Mouse (Mus musculus): ENCODE data around the gene Mef2b.
"Not testable (repeated sequence)": the region's sequence is repeated elsewhere in the genome, so short reads cannot be mapped to it uniquely, and the experiment has no call there.

The Mef2b gene

DNA sequence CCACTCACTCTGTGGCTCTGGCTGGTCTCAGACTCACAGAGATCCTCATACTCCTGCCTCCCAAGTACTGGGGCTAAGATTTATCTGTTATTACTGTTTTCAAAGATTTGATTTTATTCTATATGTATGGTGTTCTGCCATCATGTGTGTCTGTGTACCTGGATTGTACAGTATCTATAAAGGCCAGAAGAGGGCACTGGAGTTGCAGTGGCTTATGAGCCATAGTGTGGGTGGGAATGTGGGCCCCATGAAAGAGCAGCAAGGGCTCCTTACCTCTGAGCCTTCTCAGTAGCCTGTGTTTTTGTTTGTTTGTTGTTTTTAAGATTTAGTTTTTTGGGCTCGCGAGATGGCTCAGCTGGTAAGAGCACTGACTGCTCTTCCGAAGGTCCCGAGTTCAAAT, 39.6 kb downstream of the Mef2b start:
- in situ Hi-C loops (cut with MboI, MseI) = no loop called here

GRCm38 (mm10) chr8:70181212-70181902, 41.8 kb downstream of the Mef2b start:
- in situ Hi-C loops (cut with MboI, MseI) = no loop called here

GRCm38 (mm10) chr8:70181903-70182252, 42.4 kb downstream of the Mef2b start:
- in situ Hi-C loops (cut with MboI, MseI) = no loop called here

DNA sequence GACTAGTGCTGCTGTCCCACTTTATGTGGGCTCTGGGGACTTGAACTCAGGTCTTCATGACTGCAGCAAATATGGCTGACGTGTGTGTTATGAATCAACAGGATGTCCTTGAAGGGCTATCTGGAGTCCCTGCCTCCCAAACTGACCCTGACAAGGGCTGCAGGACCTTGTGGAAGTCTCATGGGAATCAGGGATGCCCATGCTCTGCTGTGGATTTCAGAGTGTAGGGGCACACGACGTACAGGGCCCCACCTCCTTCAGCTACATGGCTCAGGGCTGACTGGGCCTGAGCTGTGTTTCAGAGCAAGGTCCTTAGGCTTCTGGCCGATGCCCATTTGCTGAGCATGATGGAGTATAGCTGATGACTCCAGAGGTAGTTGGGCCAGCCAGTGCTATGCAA, 43.7 kb downstream of the Mef2b start:
- in situ Hi-C loops (cut with MboI, MseI) = no loop called here

DNA sequence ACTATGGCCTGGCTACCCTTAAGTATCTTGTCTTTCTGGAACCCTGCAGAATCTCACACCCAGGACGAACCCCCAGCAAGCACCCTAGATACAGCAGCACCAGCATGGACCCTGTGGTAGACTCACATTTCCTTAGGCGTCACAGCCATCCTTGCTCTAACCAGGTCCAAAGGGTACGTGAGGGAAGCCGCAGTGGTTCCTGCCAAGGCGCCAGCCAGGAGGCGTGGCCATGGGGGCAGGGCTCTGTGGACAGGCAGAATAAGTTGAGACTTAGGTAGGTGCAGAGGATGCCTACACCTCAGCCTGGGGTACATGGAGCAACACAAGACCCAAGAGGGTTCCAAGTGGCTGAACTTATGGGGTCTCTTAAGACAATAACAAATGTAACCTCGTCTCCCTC, 49.2 kb downstream of the Mef2b start:
- in situ Hi-C loops (cut with MboI, MseI) = no loop called here

DNA sequence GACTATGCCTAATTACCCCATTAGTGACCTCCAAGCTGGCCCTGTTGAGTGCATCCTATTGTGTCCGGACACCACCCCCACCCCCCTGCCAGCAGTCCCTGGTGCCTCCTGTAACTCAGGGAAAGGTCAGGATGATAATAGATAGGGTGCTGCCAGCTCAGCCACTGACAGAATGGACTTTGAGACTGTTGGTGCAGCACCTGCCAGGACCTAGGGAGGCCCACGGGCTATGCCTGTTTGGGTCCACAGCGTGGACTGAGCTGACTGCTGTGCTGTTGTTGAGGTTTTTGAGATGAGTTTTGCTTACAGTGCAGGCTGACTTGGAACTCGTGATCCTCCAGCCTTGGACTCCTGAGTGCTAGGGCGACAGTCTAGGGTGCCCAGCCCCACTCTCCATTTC, 53.7 kb downstream of the Mef2b start:
- in situ Hi-C loops (cut with MboI, MseI) = no loop called here

- in situ Hi-C loops (cut with MboI, MseI) = no loop called here
Measured at GRCm38 (mm10) chr8:70194191-70194590, 54.7 kb downstream of the Mef2b start.

- in situ Hi-C loops (cut with MboI, MseI) = no loop called here
Measured at GRCm38 (mm10) chr8:70195762-70196161, 56.3 kb downstream of the Mef2b start.

DNA sequence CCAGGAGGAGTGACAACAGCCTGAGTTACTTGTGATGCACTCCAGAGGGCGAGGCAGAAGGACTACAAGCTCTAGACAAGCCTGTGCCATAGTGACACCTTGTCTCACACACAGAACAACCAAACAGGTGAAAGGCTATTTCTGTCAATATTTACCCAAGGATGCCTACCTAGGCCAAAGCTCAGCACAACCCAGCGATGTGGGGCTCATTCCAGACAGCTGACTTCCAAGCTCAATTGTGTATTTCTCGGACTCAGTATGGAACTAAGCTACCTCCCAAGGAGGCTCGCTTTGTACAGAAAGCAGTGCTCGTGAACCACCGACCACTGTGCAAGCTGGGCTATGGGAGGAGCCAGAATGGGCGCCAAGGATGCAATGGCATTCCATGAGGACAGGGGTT, 58.1 kb downstream of the Mef2b start:
- in situ Hi-C loops (cut with MboI, MseI) = no loop called here

- in situ Hi-C loops (cut with MboI, MseI) = no loop called here
Measured at GRCm38 (mm10) chr8:70200098-70200681, 60.7 kb downstream of the Mef2b start.

- in situ Hi-C loops (cut with MboI, MseI) = no loop called here
Measured at GRCm38 (mm10) chr8:70201417-70201816, 61.9 kb downstream of the Mef2b start.

GRCm38 (mm10) chr8:70203072-70203471, 63.6 kb downstream of the Mef2b start:
- in situ Hi-C loops (cut with MboI, MseI) = no loop called here

DNA sequence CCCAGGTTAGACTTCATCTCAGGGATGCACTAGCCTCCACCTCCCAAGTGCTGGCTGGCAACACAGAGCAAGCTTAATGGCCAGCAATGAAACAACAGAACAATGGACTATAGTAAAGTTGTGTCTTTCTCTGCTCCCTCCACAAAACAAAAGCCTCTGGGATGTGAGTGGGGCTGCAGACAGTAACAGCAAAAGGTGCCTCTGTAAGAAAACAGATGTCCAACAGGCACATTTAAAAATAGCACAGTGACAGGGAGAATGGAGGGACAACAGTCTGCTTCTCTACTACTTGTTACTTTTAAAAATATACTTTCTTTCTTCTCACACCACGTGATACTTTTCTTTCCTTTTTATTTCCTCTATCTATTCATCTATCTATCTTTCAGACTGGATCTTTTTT, 65.2 kb downstream of the Mef2b start:
- in situ Hi-C loops (cut with MboI, MseI) = no loop called here

- in situ Hi-C loops (cut with MboI, MseI) = no loop called here
Measured at GRCm38 (mm10) chr8:70208130-70208529, 68.6 kb downstream of the Mef2b start.

DNA sequence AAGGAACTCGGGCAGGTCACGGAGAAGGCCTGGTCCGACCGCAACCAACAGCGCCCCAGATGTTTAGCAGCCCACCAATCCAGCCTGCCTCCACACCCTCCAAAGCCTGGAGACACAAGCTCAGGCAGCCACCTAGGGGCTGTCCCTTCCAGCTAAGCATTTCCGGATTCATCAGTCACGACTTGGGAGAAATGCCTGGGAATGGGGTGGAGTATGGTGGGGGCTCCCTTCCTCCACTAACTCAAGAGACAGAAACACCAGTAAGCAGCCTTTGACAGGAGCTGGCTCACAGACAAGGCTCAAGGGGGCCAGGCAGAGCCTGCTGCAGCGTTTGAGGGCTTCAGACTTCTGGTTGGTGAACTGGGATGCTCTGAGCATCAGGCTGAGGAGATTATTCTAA, 71.0 kb downstream of the Mef2b start:
- in situ Hi-C loops (cut with MboI, MseI) = no loop called here

- in situ Hi-C loops (cut with MboI, MseI) = no loop called here
Measured at GRCm38 (mm10) chr8:70211275-70211674, 71.8 kb downstream of the Mef2b start.

DNA sequence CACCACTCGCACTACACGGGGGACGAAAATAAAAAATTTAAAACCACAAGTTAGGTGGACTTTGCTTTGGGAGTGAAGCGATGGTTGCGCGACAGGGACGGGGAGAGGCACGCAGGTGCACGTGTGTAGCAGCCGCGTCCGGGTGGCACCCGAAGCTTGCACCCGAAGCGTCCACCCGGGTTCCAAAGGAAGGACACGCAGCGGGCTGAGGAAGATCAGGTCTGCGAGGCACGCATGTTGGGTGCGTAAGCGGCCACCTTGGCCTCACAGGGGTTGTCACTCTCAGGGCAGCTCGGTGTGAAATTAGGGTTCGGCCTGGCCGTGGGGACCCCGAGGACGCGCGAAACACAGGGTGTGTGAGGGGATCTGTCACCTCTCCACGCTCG, 72.2 kb downstream of the Mef2b start:
- in situ Hi-C loops (cut with MboI, MseI) = no loop called here

DNA sequence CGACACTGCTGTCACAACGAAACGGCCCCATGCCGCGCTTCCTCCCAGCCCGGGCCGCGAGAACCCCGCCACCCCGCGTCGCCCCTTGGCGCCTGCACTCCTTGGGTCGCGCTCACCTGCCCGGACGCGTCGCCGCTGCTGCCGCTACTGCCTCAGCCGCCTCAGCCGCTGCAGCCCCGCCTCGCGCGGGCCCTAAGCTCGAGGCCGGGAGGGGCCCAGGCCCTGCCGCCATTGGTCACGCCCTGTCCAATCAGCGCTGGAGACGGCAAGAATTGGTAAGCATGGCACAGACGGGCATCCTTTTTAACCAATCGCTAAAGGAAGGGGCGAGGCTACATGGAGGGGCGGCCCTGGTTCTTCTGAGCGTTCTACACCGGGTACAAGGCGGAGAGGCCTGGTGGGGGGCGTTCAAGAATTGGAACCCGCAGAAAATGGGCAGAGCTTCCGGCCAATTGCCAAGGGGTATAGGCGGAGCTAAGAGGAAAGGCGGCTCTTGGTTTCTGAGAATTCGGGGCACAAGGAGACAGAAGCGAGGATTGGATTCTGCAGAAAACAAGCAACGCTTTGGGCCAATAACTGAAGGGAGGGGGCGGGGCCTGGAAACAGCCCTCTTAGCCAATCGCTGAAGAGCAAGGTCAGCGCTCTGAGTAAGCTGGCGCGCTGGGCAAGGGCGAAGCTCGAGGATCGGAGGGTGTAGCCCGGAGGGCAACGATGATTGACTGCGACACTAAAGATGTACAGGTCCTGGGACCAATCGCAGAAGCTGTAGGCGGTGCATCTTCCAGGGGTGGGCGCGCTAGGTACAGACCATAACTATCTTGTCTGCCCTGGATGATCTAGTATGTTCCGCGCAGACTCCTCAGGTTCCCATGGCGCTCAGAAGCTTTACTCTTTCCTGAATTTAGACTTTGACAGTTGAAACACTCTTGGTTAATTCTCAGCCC, 72.9 kb downstream of the Mef2b start, which contains the start of gene Slc25a42:
TSS of gene Slc25a42 (minus strand) at position 194 of the 944 bp plus-strand sequence.
- in situ Hi-C loops (cut with MboI, MseI) = no loop called here

DNA sequence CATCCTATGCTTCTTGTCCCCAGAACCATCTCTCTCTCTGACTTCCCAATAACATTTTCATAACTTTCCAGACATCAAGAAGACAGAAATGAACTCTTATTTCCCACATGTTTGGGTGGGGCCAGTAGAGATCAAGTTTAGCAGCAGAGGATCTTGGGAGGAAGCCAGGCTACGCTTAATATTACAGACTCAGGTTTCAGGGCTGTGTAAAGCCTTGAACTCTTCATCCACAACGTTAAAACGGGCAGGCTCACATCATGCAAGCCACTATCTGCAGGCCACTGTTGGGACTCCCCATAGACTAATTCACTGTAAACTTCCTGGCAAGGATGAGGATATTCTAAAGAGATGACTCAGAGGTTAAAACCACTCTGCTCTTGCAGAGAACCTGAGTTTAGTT, 74.9 kb downstream of the Mef2b start:
- in situ Hi-C loops (cut with MboI, MseI) = no loop called here

- in situ Hi-C loops (cut with MboI, MseI) = no loop called here
Measured at GRCm38 (mm10) chr8:70215092-70215491, 75.6 kb downstream of the Mef2b start.

GRCm38 (mm10) chr8:70216161-70216560, 76.7 kb downstream of the Mef2b start:
- in situ Hi-C loops (cut with MboI, MseI) = not testable (repeated sequence)

DNA sequence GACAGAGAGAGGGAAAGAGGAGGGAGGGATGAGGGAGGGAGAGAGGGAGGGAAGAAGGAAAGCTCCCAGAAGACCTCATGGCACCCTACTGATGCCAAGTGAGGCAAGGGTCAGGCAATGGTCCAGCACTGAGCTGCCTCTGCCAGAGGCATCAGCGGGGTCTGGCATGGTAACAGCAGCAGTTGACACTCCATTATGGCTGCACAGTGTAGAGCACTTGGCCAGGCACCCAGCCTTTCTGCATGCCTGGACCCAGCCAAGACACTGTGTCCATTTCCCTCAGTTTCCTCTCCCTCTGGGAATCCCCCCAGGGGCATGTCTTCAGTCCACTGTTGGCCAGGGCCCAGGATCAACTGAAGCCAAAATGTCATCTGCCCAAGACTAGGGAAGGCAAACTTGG, 77.1 kb downstream of the Mef2b start:
- in situ Hi-C loops (cut with MboI, MseI) = no loop called here
